Mouse (Mus musculus): Measurements from ENCODE around the gene Rab20.

The Rab20 gene

GRCm38 (mm10) chr8:11411504-11412124, 66.9 kb downstream of the Rab20 start:
- DNase-seq (ENCODE audit: low read depth, low spot score) = no peak

- DNase-seq (ENCODE audit: low read depth, low spot score) = no peak
Measured at GRCm38 (mm10) chr8:11405722-11406481, 72.6 kb downstream of the Rab20 start.

- DNase-seq (ENCODE audit: low read depth, low spot score) = no peak
Measured at GRCm38 (mm10) chr8:11404614-11405013, 73.9 kb downstream of the Rab20 start.

- no peak for DNase-seq (ENCODE audit: low read depth, low spot score)
Measured at GRCm38 (mm10) chr8:11403813-11404212, 74.7 kb downstream of the Rab20 start.

All from CD4-positive helper T cell, adult 2 months (primary cell).